Mouse (Mus musculus): ENCODE data around the gene Plrg1. TPM values are rescaled to one million over a fixed set of nuclear protein-coding genes. Genes with fewer than 3 reads are reported as not detected.

Plrg1 gene
- total RNA-seq, 2 experiments from 2014 or later = 18.3 to 23.4 TPM

Other genes starting within 250 kb of the Plrg1 start
- not detected in 2 replicates for gene Rbm46, start 179.0 kb upstream of the Plrg1 start, total RNA-seq (2015; ENCODE audit: low replicate concordance)
- gene Rbm46, start 179.0 kb upstream of the Plrg1 start, total RNA-seq (2017; ENCODE audit: low replicate concordance) = not detected in 2 replicates
- gene Lrat, start 151.5 kb upstream of the Plrg1 start, total RNA-seq (2015; ENCODE audit: low replicate concordance) = not detected in 2 replicates
- not detected in 2 replicates for gene Lrat, start 151.5 kb upstream of the Plrg1 start, total RNA-seq (2017; ENCODE audit: low replicate concordance)
- gene Fgg, start 47.8 kb upstream of the Plrg1 start, total RNA-seq (2015; ENCODE audit: low replicate concordance) = not detected in 2 replicates
- not detected in 2 replicates for gene Fgg, start 47.8 kb upstream of the Plrg1 start, total RNA-seq (2017; ENCODE audit: low replicate concordance)
- gene Fga, start 29.4 kb upstream of the Plrg1 start, total RNA-seq (2015; ENCODE audit: low replicate concordance) = not detected in 2 replicates
- gene Fga, start 29.4 kb upstream of the Plrg1 start, total RNA-seq (2017; ENCODE audit: low replicate concordance) = not detected in 2 replicates
- not detected in 2 replicates for gene Fgb, start 5.7 kb upstream of the Plrg1 start, total RNA-seq (2015; ENCODE audit: low replicate concordance)
- not detected in 2 replicates for gene Fgb, start 5.7 kb upstream of the Plrg1 start, total RNA-seq (2017; ENCODE audit: low replicate concordance)
- gene Dchs2, start 72.4 kb downstream of the Plrg1 start, total RNA-seq (2015; ENCODE audit: low replicate concordance) = not detected in 2 replicates
- not detected in 2 replicates for gene Dchs2, start 72.4 kb downstream of the Plrg1 start, total RNA-seq (2017; ENCODE audit: low replicate concordance)